Mouse (Mus musculus) embryonic facial prominence, embryonic 10.5 days (tissue): ENCODE data around the gene Cirbp. TPM values are rescaled to one million over a fixed set of nuclear protein-coding genes. Genes with fewer than 3 reads are reported as not detected.
"Not testable (repeated sequence)": the region's sequence is repeated elsewhere in the genome, so short reads cannot be mapped to it uniquely, and the experiment has no call there.

Experiments used
- DNase-seq: peaks from one replicate; pipeline ENCODE4 v3.0.0-alpha.2; 2017; ENCODE audit warnings: low spot score
- H3K27ac ChIP-seq: fragments of 300-500 bp; sonication (generic); replicated peaks from 2 replicates; pipeline ENCODE4 v1.5.1; 2016; ENCODE audit warnings: mild to moderate bottlenecking
- H3K27me3 ChIP-seq: fragments of 300-500 bp; sonication (generic); replicated peaks from 2 replicates; pipeline ENCODE4 v1.6.1; 2016; ENCODE audit warnings: low read depth, mild to moderate bottlenecking; ENCODE audit not compliant: poor library complexity, severe bottlenecking
- H3K36me3 ChIP-seq: fragments of 300-500 bp; sonication (generic); replicated peaks from 2 replicates; pipeline ENCODE4 v1.6.1; 2016; ENCODE audit warnings: mild to moderate bottlenecking, moderate library complexity
- H3K4me1 ChIP-seq: fragments of 300-500 bp; sonication (generic); 2 replicates; pipeline ENCODE4 v1.6.1; 2016
- H3K4me3 ChIP-seq: fragments of 300-500 bp; sonication (generic); 2 replicates; pipeline ENCODE4 v1.5.1; 2016; ENCODE audit warnings: mild to moderate bottlenecking, moderate library complexity
- H3K9me3 ChIP-seq: fragments of 300-500 bp; sonication (generic); 2 replicates; pipeline ENCODE4 v1.6.1; 2016; ENCODE audit warnings: mild to moderate bottlenecking
- WGBS: fragments of 180-500 bp; shearing (Covaris S2); methylation state at CpG from one replicate; pipeline ENCODE4 v1.1.7; 2016; 5-methylcytosine and 5-hydroxymethylcytosine counted together
- polyA plus RNA-seq: library from polyadenylated mRNA; unstranded; fragments of >200 nt; fragmentation: Nextera tagmentation; extraction: Ambion mirVana; gene quantifications from 2 replicates; pipeline ENCODE4 v1.2.1, GENCODE M21; 2016

The Cirbp gene
- polyA plus RNA-seq, 1 experiment from 2014 or later: 110 TPM

GRCm38 (mm10) chr10:80163721-80164120, 2.1 kb upstream of the Cirbp start:
- Histone ChIP-seq H3K27ac (0 out of 2 replicates have a peak overlapping the region, but pooled peaks have one; percentile 12), H3K4me3 (peak overlapping the region; percentile 58), H3K36me3 (peaks cover 2% of the 10 kb centered on the region; the same call in 1 of the 2 replicates), H3K27me3 (no peaks in the 10 kb centered on the region), H3K4me1 (peaks cover 86% of the 10 kb centered on the region), H3K9me3 (no peaks in the 10 kb centered on the region)
- WGBS: 74% methylated on average over 8 of the region's 8 CpGs
- DNase-seq: no peak

- peak overlapping the region; percentile 58 for H3K4me3 ChIP-seq
- DNase-seq: no peak
- peaks cover 7% of the 10 kb centered on the region for H3K36me3 ChIP-seq
- no peaks in the 10 kb centered on the region for H3K27me3 ChIP-seq
- H3K27ac ChIP-seq: peak overlapping the region; percentile 76
- WGBS: 9% methylated on average over 44 of the region's 44 CpGs
- no peaks in the 10 kb centered on the region for H3K9me3 ChIP-seq
- peaks cover 86% of the 10 kb centered on the region for H3K4me1 ChIP-seq
Measured at GRCm38 (mm10) chr10:80164161-80164997, 1.4 kb upstream of the Cirbp start.

- DNase-seq: peak; percentile 95
- Histone ChIP-seq H3K36me3 (peaks cover 13% of the 10 kb centered on the region), H3K27ac (peak overlapping the region; percentile 76)
Measured at GRCm38 (mm10) chr10:80164998-80165344, 814 bp upstream of the Cirbp start.

GRCm38 (mm10) chr10:80166136-80166535, 351 bp downstream of the Cirbp start:
- WGBS: 82% methylated on average over 4 of the region's 4 CpGs
- not testable (repeated sequence) for H3K27me3 ChIP-seq, H3K9me3 ChIP-seq, DNase-seq
- Histone ChIP-seq H3K4me3 (peak overlapping the region; percentile 94), H3K36me3 (peaks cover 24% of the 10 kb centered on the region), H3K27ac (peak overlapping the region; percentile 100), H3K4me1 (peaks cover 81% of the 10 kb centered on the region)

More at GRCm38 (mm10) chr10:80164998-80165344, 814 bp upstream of the Cirbp start:
- WGBS: under 1% methylated on average over 17 of the region's 17 CpGs
- Histone ChIP-seq H3K4me3 (peak overlapping the region; percentile 58), H3K9me3 (no peaks in the 10 kb centered on the region), H3K27me3 (no peaks in the 10 kb centered on the region), H3K4me1 (peaks cover 85% of the 10 kb centered on the region)

GRCm38 (mm10) chr10:80167460-80168037, 1.8 kb downstream of the Cirbp start:
- under 1% methylated on average over 55 of the region's 55 CpGs for WGBS
- Histone ChIP-seq H3K9me3 (no peaks in the 10 kb centered on the region), H3K36me3 (peaks cover 38% of the 10 kb centered on the region), H3K4me1 (peaks cover 79% of the 10 kb centered on the region), H3K27ac (peak overlapping the region; percentile 100), H3K4me3 (peak overlapping the region; percentile 94), H3K27me3 (no peaks in the 10 kb centered on the region)
- peak; percentile 99 for DNase-seq

- DNase-seq: peak; percentile 97
- WGBS: under 1% methylated on average over 48 of the region's 48 CpGs
- Histone ChIP-seq H3K27me3 (no peaks in the 10 kb centered on the region), H3K27ac (peak overlapping the region; percentile 100), H3K4me3 (peak overlapping the region; percentile 94), H3K4me1 (peaks cover 77% of the 10 kb centered on the region), H3K9me3 (no peaks in the 10 kb centered on the region), H3K36me3 (peaks cover 39% of the 10 kb centered on the region)
Measured at GRCm38 (mm10) chr10:80168038-80168661, 2.4 kb downstream of the Cirbp start.

GRCm38 (mm10) chr10:80169070-80169469, 3.3 kb downstream of the Cirbp start:
- WGBS: 79% methylated on average over 1 of the region's 1 CpGs
- DNase-seq: no peak
- Histone ChIP-seq H3K4me1 (peaks cover 73% of the 10 kb centered on the region), H3K9me3 (no peaks in the 10 kb centered on the region), H3K36me3 (peaks cover 39% of the 10 kb centered on the region), H3K4me3 (peak overlapping the region; percentile 94), H3K27ac (peak overlapping the region; percentile 100; the same call in 1 of the 2 replicates), H3K27me3 (no peaks in the 10 kb centered on the region)

- peaks cover 72% of the 10 kb centered on the region for H3K4me1 ChIP-seq
- DNase-seq: no peak
- 93% methylated on average over 7 of the region's 7 CpGs for WGBS
Measured at GRCm38 (mm10) chr10:80169651-80170050, 3.9 kb downstream of the Cirbp start.

GRCm38 (mm10) chr10:80170052-80170451, 4.3 kb downstream of the Cirbp start:
- 97% methylated on average over 16 of the region's 16 CpGs for WGBS
- Histone ChIP-seq H3K4me3 (0 out of 2 replicates have a peak overlapping the region, but pooled peaks have one; percentile 21), H3K27me3 (no peaks in the 10 kb centered on the region), H3K4me1 (peaks cover 72% of the 10 kb centered on the region), H3K36me3 (peaks cover 39% of the 10 kb centered on the region), H3K27ac (no peak overlapping the region), H3K9me3 (no peaks in the 10 kb centered on the region)
- no peak for DNase-seq

More at GRCm38 (mm10) chr10:80169651-80170050, 3.9 kb downstream of the Cirbp start:
- Histone ChIP-seq H3K4me3 (peak overlapping the region; percentile 94), H3K36me3 (peaks cover 39% of the 10 kb centered on the region), H3K27ac (no peak overlapping the region), H3K27me3 (no peaks in the 10 kb centered on the region), H3K9me3 (no peaks in the 10 kb centered on the region)

- Histone ChIP-seq H3K4me3 (peak overlapping the region; percentile 21; the same call in 1 of the 2 replicates), H3K27ac (no peak overlapping the region), H3K4me1 (peaks cover 72% of the 10 kb centered on the region), H3K9me3 (no peaks in the 10 kb centered on the region), H3K36me3 (peaks cover 39% of the 10 kb centered on the region), H3K27me3 (no peaks in the 10 kb centered on the region)
- 95% methylated on average over 19 of the region's 19 CpGs for WGBS
- DNase-seq: no peak
Measured at GRCm38 (mm10) chr10:80170601-80171021, 4.8 kb downstream of the Cirbp start.

GRCm38 (mm10) chr10:80171252-80171651, 5.5 kb downstream of the Cirbp start:
- peaks cover 73% of the 10 kb centered on the region for H3K4me1 ChIP-seq
- WGBS: 92% methylated on average over 15 of the region's 15 CpGs
- no peak overlapping the region for H3K27ac ChIP-seq

GRCm38 (mm10) chr10:80171760-80172526, 6.2 kb downstream of the Cirbp start:
- Histone ChIP-seq H3K36me3 (peaks cover 39% of the 10 kb centered on the region), H3K27ac (peak overlapping the region; percentile 87), H3K27me3 (no peaks in the 10 kb centered on the region), H3K4me3 (peak overlapping the region; percentile 67), H3K9me3 (no peaks in the 10 kb centered on the region), H3K4me1 (peaks cover 71% of the 10 kb centered on the region)
- no peak for DNase-seq
- WGBS: 88% methylated on average over 45 of the region's 45 CpGs

More at GRCm38 (mm10) chr10:80171252-80171651, 5.5 kb downstream of the Cirbp start:
- Histone ChIP-seq H3K9me3 (no peaks in the 10 kb centered on the region), H3K36me3 (peaks cover 39% of the 10 kb centered on the region), H3K27me3 (no peaks in the 10 kb centered on the region), H3K4me3 (peak overlapping the region; percentile 67; the same call in 1 of the 2 replicates)
- DNase-seq: no peak
